Mouse (Mus musculus): ENCODE data around the gene Atad1.

GRCm38 (mm10) chr19:32756900-32757725 is 17.5 kb upstream of the Atad1 start, which contains the start of gene Pten:
- TF ChIP-seq CTCF (IDR thresholded peaks at IDR 0.05; ENCODE audit: insufficient read depth, low read depth, low read length) (no peak), POLR2A (IDR thresholded peaks at IDR 0.05; ENCODE audit: insufficient read depth, low read depth, low read length) (peak; percentile 95)
